Mouse (Mus musculus) myocyte (in vitro differentiated cells): ENCODE measurements around the gene Slc25a21. TPM values are rescaled to one million over a fixed set of nuclear protein-coding genes. Genes with fewer than 3 reads are reported as not detected.

Experiments used
- H3K27me3 ChIP-seq: one replicate; pipeline ENCODE4 v1.6.1; 2011; ENCODE audit not compliant: control insufficient read depth, insufficient read depth, insufficient read length
- H3K36me3 ChIP-seq: one replicate; pipeline ENCODE4 v1.6.1; 2011; ENCODE audit not compliant: control insufficient read depth, insufficient read depth
- H3K4me2 ChIP-seq: one replicate; pipeline ENCODE4 v1.6.1; 2011; ENCODE audit warnings: low read depth, control low read depth
- H3K4me3 ChIP-seq: one replicate; pipeline ENCODE4 v1.5.1; 2011; ENCODE audit warnings: mild to moderate bottlenecking, control low read depth, moderate library complexity
- H3K79me2 ChIP-seq: one replicate; pipeline ENCODE4 v1.6.1; 2011; ENCODE audit not compliant: control insufficient read depth, insufficient read depth
- H3ac ChIP-seq: one replicate; pipeline ENCODE4 v1.6.1; 2011; ENCODE audit not compliant: control insufficient read depth, insufficient read length
- CEBPB ChIP-seq: IDR thresholded peaks from 2 replicates; pipeline ENCODE4 v1.6.1; 2011; ENCODE audit warnings: mild to moderate bottlenecking, moderate library complexity; ENCODE audit not compliant: poor library complexity, insufficient read depth, severe bottlenecking
- E2F4 ChIP-seq: IDR thresholded peaks from one replicate; pipeline ENCODE4 v1.6.1; 2011; ENCODE audit warnings: mild to moderate bottlenecking, control low read depth, moderate library complexity; ENCODE audit not compliant: insufficient read depth
- MAX ChIP-seq: IDR thresholded peaks from one replicate; pipeline ENCODE4 v1.6.1; 2011; ENCODE audit warnings: low read depth, mild to moderate bottlenecking, control low read depth
- MYOD1 ChIP-seq, 3 experiments: IDR thresholded peaks; one replicate each; pipeline ENCODE4 v1.6.1; 2011; ENCODE audit warnings: control low read depth in 2 of 3, low read depth in 2 of 3, mild to moderate bottlenecking in 2 of 3, moderate library complexity in 1 of 3; ENCODE audit not compliant: insufficient read length in 2 of 3, control insufficient read depth in 1 of 3
- MYOG ChIP-seq, 3 experiments: IDR thresholded peaks; one replicate each; pipeline ENCODE4 v1.6.1; 2011; ENCODE audit warnings: control low read depth in 2 of 3, low read depth in 2 of 3, mild to moderate bottlenecking in 2 of 3; ENCODE audit not compliant: insufficient read length in 2 of 3, control insufficient read depth in 1 of 3, insufficient read depth in 1 of 3
- POLR2A ChIP-seq: IDR thresholded peaks from one replicate; pipeline ENCODE4 v1.6.1; 2011; ENCODE audit warnings: low read depth, mild to moderate bottlenecking, control low read depth, moderate library complexity; ENCODE audit not compliant: insufficient read length
- POLR2AphosphoS2 ChIP-seq: IDR thresholded peaks from one replicate; pipeline ENCODE4 v1.6.1; 2011; ENCODE audit warnings: low read depth, control low read depth; ENCODE audit not compliant: insufficient read length
- REST ChIP-seq: IDR thresholded peaks from one replicate; pipeline ENCODE4 v1.6.1; 2011; ENCODE audit warnings: mild to moderate bottlenecking, control low read depth, moderate library complexity; ENCODE audit not compliant: insufficient read depth, insufficient read length
- SRF ChIP-seq: IDR thresholded peaks from one replicate; pipeline ENCODE4 v1.6.1; 2011; ENCODE audit warnings: low read depth; ENCODE audit not compliant: control insufficient read depth, insufficient read length
- TCF12 ChIP-seq: IDR thresholded peaks from one replicate; pipeline ENCODE4 v1.6.1; 2011; ENCODE audit warnings: mild to moderate bottlenecking, control low read depth; ENCODE audit not compliant: poor library complexity, insufficient read depth, severe bottlenecking
- TCF3 ChIP-seq: IDR thresholded peaks from one replicate; pipeline ENCODE4 v1.6.1; 2011; ENCODE audit warnings: low read depth, control low read depth; ENCODE audit not compliant: insufficient read length
- USF1 ChIP-seq: IDR thresholded peaks from one replicate; pipeline ENCODE4 v1.6.1; 2011; ENCODE audit warnings: low read depth, mild to moderate bottlenecking, control low read depth, moderate library complexity
- polyA plus RNA-seq: library from polyadenylated mRNA; unstranded; fragments of >200 nt; fragmentation: generic; extraction: Trizol; gene quantifications from one replicate; pipeline ENCODE4 v1.2.1, GENCODE M21; 2012; ENCODE audit warnings: missing spikeins

Slc25a21 gene
- polyA plus RNA-seq, 1 experiment = not detected

GRCm38 (mm10) chr12:57009010-57009409 is 188.3 kb downstream of the Slc25a21 start:
- Histone ChIP-seq H3ac (no peak overlapping the region), H3K4me2 (no peak overlapping the region), H3K4me3 (no peak overlapping the region), H3K36me3 (no peaks in the 10 kb centered on the region), H3K79me2 (no peaks in the 10 kb centered on the region), H3K27me3 (no peaks in the 10 kb centered on the region)
- TF ChIP-seq MYOD1 (IDR thresholded peaks at IDR 0.05; ENCODE audit: control insufficient read depth in 1 of 3, insufficient read length in 2 of 3, low read depth in 2 of 3) = no peak
- TF ChIP-seq POLR2AphosphoS2 = no peak
- no peak for TF ChIP-seq MAX
- no peak for TF ChIP-seq E2F4
- TF ChIP-seq CEBPB = no peak
- TF ChIP-seq TCF3 = no peak
- TF ChIP-seq REST = no peak
- no peak for TF ChIP-seq POLR2A
- TF ChIP-seq TCF12 = no peak
- TF ChIP-seq USF1 = no peak
- TF ChIP-seq SRF = no peak
- no peak for TF ChIP-seq MYOG (IDR thresholded peaks at IDR 0.05; ENCODE audit: control insufficient read depth in 1 of 3, insufficient read depth in 1 of 3, insufficient read length in 2 of 3, low read depth in 2 of 3)

GRCm38 (mm10) chr12:56986049-56986448 is 211.2 kb downstream of the Slc25a21 start:
- H3K4me3 ChIP-seq = no peak overlapping the region
- H3K27me3 ChIP-seq = no peaks in the 10 kb centered on the region
- TF ChIP-seq E2F4 (no peak), TCF12 (no peak), MYOG (IDR thresholded peaks at IDR 0.05; ENCODE audit: control insufficient read depth in 1 of 3, insufficient read depth in 1 of 3, insufficient read length in 2 of 3, low read depth in 2 of 3) (no peak), POLR2A (no peak), MYOD1 (IDR thresholded peaks at IDR 0.05; ENCODE audit: control insufficient read depth in 1 of 3, insufficient read length in 2 of 3, low read depth in 2 of 3) (no peak), USF1 (no peak), CEBPB (no peak), SRF (no peak), MAX (no peak), TCF3 (no peak)
- H3K4me2 ChIP-seq = no peak overlapping the region
- H3ac ChIP-seq = no peak overlapping the region
- no peaks in the 10 kb centered on the region for H3K36me3 ChIP-seq
- H3K79me2 ChIP-seq = no peaks in the 10 kb centered on the region

GRCm38 (mm10) chr12:56982066-56982626 is 215.1 kb downstream of the Slc25a21 start:
- Histone ChIP-seq H3K4me3 (no peak overlapping the region), H3K4me2 (no peak overlapping the region), H3K27me3 (no peaks in the 10 kb centered on the region), H3K79me2 (no peaks in the 10 kb centered on the region), H3ac (no peak overlapping the region), H3K36me3 (no peaks in the 10 kb centered on the region)
- no peak for TF ChIP-seq POLR2A
- TF ChIP-seq TCF3 = no peak
- no peak for TF ChIP-seq SRF
- no peak for TF ChIP-seq MYOD1 (IDR thresholded peaks at IDR 0.05; ENCODE audit: control insufficient read depth in 1 of 3, insufficient read length in 2 of 3, low read depth in 2 of 3)
- no peak for TF ChIP-seq MAX
- TF ChIP-seq CEBPB = no peak
- no peak for TF ChIP-seq E2F4
- no peak for TF ChIP-seq REST
- no peak for TF ChIP-seq TCF12
- TF ChIP-seq POLR2AphosphoS2 = no peak
- no peak for TF ChIP-seq USF1
- TF ChIP-seq MYOG (IDR thresholded peaks at IDR 0.05; ENCODE audit: control insufficient read depth in 1 of 3, insufficient read depth in 1 of 3, insufficient read length in 2 of 3, low read depth in 2 of 3) = no peak

- Histone ChIP-seq H3K36me3 (no peaks in the 10 kb centered on the region), H3ac (no peak overlapping the region), H3K4me3 (no peak overlapping the region), H3K79me2 (no peaks in the 10 kb centered on the region), H3K4me2 (no peak overlapping the region), H3K27me3 (no peaks in the 10 kb centered on the region)
- TF ChIP-seq CEBPB = no peak
- no peak for TF ChIP-seq TCF12
These were observed 222.0 kb downstream of the Slc25a21 start for GRCm38 (mm10) chr12:56975256-56975655.

GRCm38 (mm10) chr12:56963236-56963635 is 234.0 kb downstream of the Slc25a21 start:
- Histone ChIP-seq H3K4me3 (no peak overlapping the region), H3ac (no peak overlapping the region), H3K27me3 (no peaks in the 10 kb centered on the region), H3K36me3 (no peaks in the 10 kb centered on the region), H3K4me2 (no peak overlapping the region), H3K79me2 (no peaks in the 10 kb centered on the region)
- TF ChIP-seq MYOG (IDR thresholded peaks at IDR 0.05; ENCODE audit: control insufficient read depth in 1 of 3, insufficient read depth in 1 of 3, insufficient read length in 2 of 3, low read depth in 2 of 3) = no peak
- no peak for TF ChIP-seq TCF12
- TF ChIP-seq REST = no peak
- TF ChIP-seq SRF = no peak
- TF ChIP-seq TCF3 = no peak
- no peak for TF ChIP-seq E2F4
